Mouse (Mus musculus): ENCODE measurements around the gene Pttg1ip. TPM values are rescaled to one million over a fixed set of nuclear protein-coding genes. Genes with fewer than 3 reads are reported as not detected.

The Pttg1ip gene
- total RNA-seq, 2 experiments from 2014 or later: 34.0 to 62.5 TPM

DNA sequence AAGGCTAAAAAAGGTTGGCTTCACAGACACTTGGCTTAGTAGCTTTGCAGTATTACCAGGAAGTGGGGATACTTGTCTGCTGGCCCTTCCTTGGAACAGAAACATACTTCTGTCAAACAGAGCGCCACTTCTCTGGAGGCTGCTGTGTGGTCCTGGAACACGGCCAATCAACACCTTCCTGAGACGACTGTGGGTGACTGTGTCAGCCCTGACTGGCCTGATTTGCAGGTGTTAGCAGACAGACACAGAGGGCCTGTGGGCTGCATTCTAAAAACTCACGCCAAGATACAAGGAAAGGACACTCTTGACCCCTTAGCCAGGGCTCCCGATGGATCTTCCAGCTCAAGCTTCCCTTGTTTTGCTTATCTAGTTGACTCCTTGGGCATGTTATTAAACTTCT, 23.4 kb downstream of the Pttg1ip start:
- no peak for ATAC-seq (replicated peaks; ENCODE audit: low FRiP score, poor library complexity, severe bottlenecking)

- ATAC-seq (replicated peaks; ENCODE audit: low FRiP score, poor library complexity, severe bottlenecking): peak; percentile 59
These were observed 23.8 kb downstream of the Pttg1ip start for GRCm38 (mm10) chr10:77605368-77605767.

DNA sequence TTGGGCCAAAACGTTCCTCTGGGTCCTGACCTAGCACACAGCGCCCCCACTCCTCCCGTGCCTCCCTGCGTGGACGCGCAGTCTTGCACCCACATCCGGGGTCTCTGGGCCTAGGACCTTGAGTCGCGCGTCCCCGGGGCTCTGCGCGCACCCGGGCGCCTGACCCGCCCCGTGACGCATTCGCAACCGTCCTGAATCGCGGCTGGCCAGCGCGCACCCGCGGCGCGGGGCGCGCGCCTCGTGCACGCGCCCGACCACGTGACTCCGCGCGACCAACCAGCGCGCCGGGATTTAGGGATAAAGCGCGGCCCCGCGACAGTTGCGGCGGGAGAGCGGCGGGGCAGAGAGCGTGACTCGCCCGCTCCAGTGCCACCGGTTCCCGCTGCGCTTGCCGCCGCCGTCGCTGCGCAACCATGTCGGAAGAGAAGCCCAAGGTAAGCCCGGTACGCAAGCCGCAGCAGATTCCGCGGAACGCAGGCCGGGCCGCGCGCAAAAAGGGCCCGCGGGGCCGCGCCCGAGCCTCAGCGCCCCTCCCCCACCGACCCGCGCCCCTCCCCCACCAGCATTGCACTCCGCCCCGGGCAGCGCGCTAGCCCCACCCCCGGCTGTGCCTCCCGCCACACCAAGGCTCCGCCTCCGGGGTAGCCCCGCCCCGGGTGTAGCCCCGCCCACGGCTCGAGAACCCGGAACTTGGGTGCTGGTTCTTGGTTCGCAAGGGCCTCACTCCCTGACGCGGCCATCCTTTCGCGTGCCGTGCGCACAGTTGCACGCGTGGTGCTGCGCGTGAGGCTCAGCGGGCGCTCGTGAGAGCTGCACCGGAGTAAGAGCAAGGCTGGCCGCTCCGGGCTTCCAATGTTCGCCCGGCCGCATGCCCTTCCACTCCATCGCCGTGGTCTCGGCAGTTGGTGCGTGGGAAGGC, 24.6 kb downstream of the Pttg1ip start, which contains the start of the genes Sumo3 and Gm49325:
Gene Sumo3, plus strand, starts transcription at position 190 of the 919 bp plus-strand sequence.
Gene Gm49325, plus strand, starts transcription at position 290 of the 919 bp plus-strand sequence.
- peak; percentile 89 for ATAC-seq (replicated peaks; ENCODE audit: low FRiP score, poor library complexity, severe bottlenecking)

DNA sequence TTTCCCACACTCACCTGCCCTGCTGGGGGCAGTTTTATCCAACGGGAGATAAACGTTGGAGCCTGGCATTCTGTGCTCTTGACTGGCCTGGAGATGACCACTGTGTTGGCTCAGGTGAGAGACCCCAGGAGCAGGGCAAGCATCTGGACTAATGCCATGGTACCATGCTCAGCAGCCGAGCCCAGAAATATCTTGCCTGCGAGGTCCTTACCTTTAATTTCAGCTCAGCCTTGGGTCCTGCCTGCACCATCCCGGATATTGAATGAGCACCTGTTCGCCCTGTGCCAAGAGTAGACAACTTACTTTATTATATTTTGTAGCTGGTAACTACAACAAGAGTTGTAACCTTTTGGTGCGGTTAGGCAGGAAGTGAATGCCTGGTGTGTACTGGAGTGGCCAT, 25.3 kb downstream of the Pttg1ip start:
- peak; percentile 16 for ATAC-seq (replicated peaks; ENCODE audit: low FRiP score, poor library complexity, severe bottlenecking)

GRCm38 (mm10) chr10:77607441-77607840, 25.9 kb downstream of the Pttg1ip start:
- ATAC-seq (replicated peaks; ENCODE audit: low FRiP score, poor library complexity, severe bottlenecking): no peak

DNA sequence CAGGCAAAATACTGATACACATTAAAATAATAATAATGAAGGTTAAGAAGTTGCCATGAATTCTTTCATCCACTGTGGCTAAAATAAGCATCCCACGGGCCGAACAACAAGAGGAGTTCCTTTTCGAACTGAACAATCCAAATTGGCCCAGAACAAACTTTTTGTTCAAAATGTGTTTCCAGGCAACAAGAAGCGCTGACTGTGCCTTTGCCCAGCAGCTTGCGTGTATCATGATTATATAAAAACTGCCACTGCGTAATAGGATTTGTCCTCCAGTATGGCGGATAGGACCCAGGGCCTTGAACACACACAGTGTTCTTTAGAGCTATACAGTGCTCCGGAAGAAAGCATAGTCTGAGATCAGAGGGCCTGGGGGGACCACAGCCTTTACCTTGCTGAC, 27.1 kb downstream of the Pttg1ip start:
- ATAC-seq (replicated peaks; ENCODE audit: low FRiP score, poor library complexity, severe bottlenecking): no peak

GRCm38 (mm10) chr10:77610221-77610961, 28.9 kb downstream of the Pttg1ip start:
- no peak for ATAC-seq (replicated peaks; ENCODE audit: low FRiP score, poor library complexity, severe bottlenecking)

DNA sequence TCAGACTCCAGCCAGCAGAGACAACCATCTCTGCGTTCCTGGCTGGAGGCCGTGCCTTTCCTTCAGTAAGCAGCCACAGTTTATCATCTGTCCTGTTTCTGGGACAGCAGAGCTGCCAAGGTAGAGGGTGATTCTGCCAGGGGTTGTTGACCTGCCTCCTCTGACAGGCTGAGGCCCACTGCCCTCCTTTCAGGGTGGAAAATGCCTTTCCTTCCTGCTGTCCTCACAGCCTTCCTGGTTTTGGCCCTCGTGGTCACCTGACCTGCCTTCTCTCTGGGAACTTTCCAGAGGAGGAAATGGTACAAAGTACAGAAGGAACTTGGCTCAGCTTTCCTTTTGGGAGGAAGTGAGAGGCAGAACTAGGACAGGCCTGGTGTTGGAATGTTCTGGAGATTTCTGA, 31.9 kb downstream of the Pttg1ip start:
- no peak for ATAC-seq (replicated peaks; ENCODE audit: low FRiP score, poor library complexity, severe bottlenecking)

DNA sequence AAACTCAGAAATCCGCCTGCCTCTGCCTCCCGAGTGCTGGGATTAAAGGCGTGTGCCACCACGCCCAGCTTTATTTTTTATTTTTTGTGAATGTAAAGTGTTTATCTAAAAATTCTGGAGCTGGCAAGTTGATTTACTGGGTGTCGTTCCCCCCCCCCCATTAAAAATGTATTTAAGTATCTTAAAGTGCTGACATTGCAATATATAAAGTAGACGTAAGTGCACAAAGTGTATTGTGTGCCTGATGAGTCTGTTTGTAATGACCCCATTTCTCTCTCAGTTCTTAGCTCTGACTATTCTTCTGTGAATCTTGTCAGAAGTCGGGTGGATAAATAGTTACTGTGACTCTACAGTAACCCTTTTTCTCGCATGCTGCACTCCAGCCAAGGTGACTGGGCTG, 34.1 kb downstream of the Pttg1ip start:
- ATAC-seq (replicated peaks; ENCODE audit: low FRiP score, poor library complexity, severe bottlenecking): no peak

GRCm38 (mm10) chr10:77616166-77616565, 34.6 kb downstream of the Pttg1ip start:
- no peak for ATAC-seq (replicated peaks; ENCODE audit: low FRiP score, poor library complexity, severe bottlenecking)

- ATAC-seq (replicated peaks; ENCODE audit: low FRiP score, poor library complexity, severe bottlenecking): no peak
These were observed 35.4 kb downstream of the Pttg1ip start for GRCm38 (mm10) chr10:77616926-77617325.

DNA sequence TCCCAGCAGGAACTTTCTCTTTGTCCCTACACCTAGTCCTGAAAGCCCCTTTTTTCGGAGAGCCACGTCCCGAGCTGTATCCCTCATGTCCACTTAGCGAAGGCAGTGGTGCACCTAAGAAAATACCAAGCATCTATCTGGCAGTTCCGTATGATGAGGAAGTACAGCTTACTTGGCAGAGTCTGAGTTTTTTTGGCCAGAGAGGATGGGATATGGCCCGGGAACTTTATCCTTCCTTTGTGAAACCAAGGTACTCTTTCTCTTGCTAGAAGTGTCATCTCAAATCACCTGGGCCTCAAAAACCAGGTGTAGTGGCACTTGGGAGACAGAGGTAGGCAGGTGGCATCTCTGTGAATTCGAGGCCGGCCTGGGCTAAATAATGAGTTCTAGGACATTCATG, 40.0 kb downstream of the Pttg1ip start:
- no peak; the same call in 1 of the 2 replicates for ATAC-seq (replicated peaks; ENCODE audit: low FRiP score, poor library complexity, severe bottlenecking)

DNA sequence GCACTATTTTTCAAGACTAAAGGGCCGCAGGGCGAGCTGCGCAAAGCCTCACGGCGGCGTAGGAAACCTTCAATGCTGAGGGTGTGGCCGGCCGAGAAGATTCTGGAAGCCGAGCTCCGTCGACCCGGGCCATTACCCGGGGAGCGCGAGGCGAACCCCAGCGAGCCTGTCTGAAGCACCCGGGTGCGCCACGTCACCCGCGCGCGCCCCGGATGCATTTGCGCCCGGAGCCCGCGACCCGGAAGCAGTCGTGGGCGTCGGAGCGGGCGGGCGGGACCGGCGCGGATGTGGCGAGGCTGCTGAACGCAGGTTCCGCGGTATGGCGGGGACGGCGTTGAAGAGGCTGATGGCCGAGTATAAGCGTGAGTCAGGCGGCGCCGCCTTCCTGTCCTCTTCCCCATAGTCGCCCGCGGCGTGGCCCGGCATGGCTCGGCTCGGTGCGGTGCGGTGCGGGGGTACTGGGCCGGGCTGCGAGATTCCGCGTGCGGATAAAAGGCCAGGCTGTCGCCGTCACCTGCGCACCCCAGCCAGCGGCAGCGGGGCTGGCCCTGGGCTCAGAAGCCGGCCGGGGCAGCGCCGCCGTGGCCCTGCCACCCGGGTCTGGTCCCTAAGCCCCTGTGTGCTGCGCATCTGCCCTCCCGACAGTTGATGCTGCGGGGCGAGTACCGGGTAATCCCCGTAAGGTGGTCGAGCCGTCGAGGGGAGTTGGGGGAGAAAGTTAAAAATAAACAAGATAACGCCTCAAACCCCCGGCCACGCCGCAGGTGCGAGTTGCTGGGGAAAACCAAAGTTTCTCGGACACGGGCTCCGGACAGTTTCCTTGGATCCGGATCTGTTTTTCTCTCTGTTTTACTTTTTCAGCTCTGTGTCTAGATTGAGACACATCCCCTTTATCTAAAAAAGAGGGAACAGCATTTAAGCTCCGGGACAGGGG, 40.8 kb downstream of the Pttg1ip start, which contains the start of gene Ube2g2:
Gene Ube2g2, plus strand, starts transcription at position 221 of the 934 bp plus-strand sequence.
- peak; percentile 97 for ATAC-seq (replicated peaks; ENCODE audit: low FRiP score, poor library complexity, severe bottlenecking)

DNA sequence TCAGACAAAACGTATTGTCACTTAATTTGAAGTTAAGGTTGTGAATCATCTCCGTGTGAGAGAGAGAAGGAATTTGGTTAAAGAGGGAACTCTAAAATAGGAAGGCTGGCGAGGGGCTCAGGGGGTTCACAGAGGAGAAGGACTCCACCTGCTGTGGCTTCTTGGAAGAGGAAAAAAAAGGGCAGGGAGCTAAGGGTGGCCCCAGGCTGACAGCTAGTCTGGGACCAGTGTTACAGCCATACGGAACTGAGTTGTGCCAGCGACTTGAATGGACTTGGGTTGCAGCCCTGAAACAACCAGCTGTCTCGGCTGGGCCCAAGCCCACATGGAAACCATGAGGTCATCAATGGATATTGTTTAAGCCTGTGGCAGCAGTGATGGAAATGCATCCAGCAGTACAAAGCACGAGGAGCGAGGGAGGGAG, 41.6 kb downstream of the Pttg1ip start:
- no peak for ATAC-seq (replicated peaks; ENCODE audit: low FRiP score, poor library complexity, severe bottlenecking)

GRCm38 (mm10) chr10:77623639-77624400, 42.3 kb downstream of the Pttg1ip start:
- no peak for ATAC-seq (replicated peaks; ENCODE audit: low FRiP score, poor library complexity, severe bottlenecking)

DNA sequence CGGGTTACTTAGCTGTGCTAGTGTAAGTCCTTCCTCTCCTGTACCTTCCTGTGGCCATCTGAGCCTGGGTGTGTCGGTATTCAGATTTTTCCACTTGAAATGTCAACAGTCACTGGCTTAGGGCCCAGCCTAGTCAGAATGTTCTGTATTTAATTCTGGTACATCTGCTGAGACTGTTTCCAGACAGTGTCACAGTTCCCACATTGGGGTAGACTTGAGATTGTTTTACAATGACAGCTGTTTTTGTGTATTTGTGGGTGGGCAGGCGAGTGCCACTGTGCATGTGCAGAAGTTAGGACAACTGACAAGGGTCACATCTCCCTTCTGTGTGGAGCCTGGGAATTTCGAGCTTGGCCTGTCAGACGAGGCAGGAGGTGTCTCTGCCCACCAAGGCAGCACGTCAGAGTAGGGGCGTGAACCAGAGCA, 43.1 kb downstream of the Pttg1ip start:
- ATAC-seq (replicated peaks; ENCODE audit: low FRiP score, poor library complexity, severe bottlenecking): no peak

- ATAC-seq (replicated peaks; ENCODE audit: low FRiP score, poor library complexity, severe bottlenecking): no peak
These were observed 44.5 kb downstream of the Pttg1ip start for GRCm38 (mm10) chr10:77626036-77626435.

- no peak for ATAC-seq (replicated peaks; ENCODE audit: low FRiP score, poor library complexity, severe bottlenecking)
These were observed 45.1 kb downstream of the Pttg1ip start for GRCm38 (mm10) chr10:77626591-77626990.

- peak; percentile 75 for ATAC-seq (replicated peaks; ENCODE audit: low FRiP score, poor library complexity, severe bottlenecking)
These were observed 46.0 kb downstream of the Pttg1ip start for GRCm38 (mm10) chr10:77627497-77627896.

Data from erythroid progenitor cell, adult 5-6 weeks (primary cell).